Mouse (Mus musculus) CH12.LX (cell line): ENCODE measurements around the gene Cmpk2. TPM values are rescaled to one million over a fixed set of nuclear protein-coding genes. Genes with fewer than 3 reads are reported as not detected.

Experiments
- DNase-seq: peaks from one replicate; pipeline ENCODE4 v3.0.0-alpha.2; 2013; ENCODE audit errors: extremely low read depth
- H3K27ac ChIP-seq: 2 replicates; pipeline ENCODE4 v1.5.1; 2012; ENCODE audit warnings: low read depth, mild to moderate bottlenecking, control low read depth, moderate library complexity; ENCODE audit not compliant: insufficient read depth
- H3K27me3 ChIP-seq: replicated peaks from 2 replicates; pipeline ENCODE3; 2012; ENCODE audit warnings: inconsistent platforms
- H3K36me3 ChIP-seq, 2 experiments: replicated peaks in 1 of 2; 2 replicates each; pipeline versions ENCODE3 to v1.6.1; 2012; ENCODE audit warnings: inconsistent platforms in 1 of 2, low read length in 1 of 2, mild to moderate bottlenecking in 1 of 2, mixed read lengths in 1 of 2, moderate library complexity in 1 of 2; ENCODE audit not compliant: control insufficient read depth in 1 of 2, insufficient read depth in 1 of 2
- H3K4me1 ChIP-seq, 2 experiments: 2 replicates each; pipeline ENCODE4 v1.6.1; 2012; ENCODE audit warnings: inconsistent platforms in 1 of 2, moderate library complexity in 1 of 2; ENCODE audit not compliant: insufficient read depth in 2 of 2, control insufficient read depth in 1 of 2
- H3K4me2 ChIP-seq: 2 replicates; pipeline ENCODE4 v1.6.1; 2012; ENCODE audit warnings: low read depth, mild to moderate bottlenecking, control low read depth; ENCODE audit not compliant: poor library complexity, insufficient read depth, severe bottlenecking
- H3K4me3 ChIP-seq, 3 experiments: fragments of 150-350 bp in 1 of 3; sonication (generic) in 1 of 3; replicated peaks in 1 of 3; 2 replicates each; pipeline versions ENCODE3 to v1.5.1; 2011 to 2012; ENCODE audit warnings: low read depth in 2 of 3, low read length in 2 of 3, mild to moderate bottlenecking in 2 of 3, moderate library complexity in 2 of 3, control low read depth in 1 of 3, improper control_type of control experiment in 1 of 3, inconsistent platforms in 1 of 3, mixed read lengths in 1 of 3; ENCODE audit not compliant: poor library complexity in 1 of 3
- H3K79me2 ChIP-seq: replicated peaks from 2 replicates; pipeline ENCODE4 v1.6.1; 2012; ENCODE audit warnings: mild to moderate bottlenecking, moderate library complexity; ENCODE audit not compliant: control insufficient read depth, poor library complexity, insufficient read depth, severe bottlenecking; ENCODE audit errors: extremely low read depth
- H3K9ac ChIP-seq: 2 replicates; pipeline ENCODE4 v1.6.1; 2012; ENCODE audit warnings: low read depth, mild to moderate bottlenecking, control low read depth, moderate library complexity; ENCODE audit not compliant: insufficient read depth
- H3K9me3 ChIP-seq: replicated peaks from 2 replicates; pipeline ENCODE3; 2012; ENCODE audit warnings: low read length, inconsistent platforms, mixed read lengths
- BHLHE40 ChIP-seq: IDR thresholded peaks from 2 replicates; pipeline ENCODE4 v1.6.1; 2011; ENCODE audit warnings: mild to moderate bottlenecking, low read depth, low read length, improper control_type of control experiment
- CHD1 ChIP-seq: IDR thresholded peaks from 2 replicates; pipeline ENCODE4 v1.6.1; 2012; ENCODE audit warnings: low read depth, low read length, improper control_type of control experiment, inconsistent platforms
- CHD2 ChIP-seq: IDR thresholded peaks from 2 replicates; pipeline ENCODE4 v1.6.1; 2011; ENCODE audit warnings: low read length, improper control_type of control experiment
- CTCF ChIP-seq, 2 experiments: IDR thresholded peaks in 1 of 2; conservative IDR thresholded peaks in 1 of 2; 2 replicates each; pipeline ENCODE4 v1.5.1; 2011 to 2012; ENCODE audit warnings: low read depth in 2 of 2, low read length in 2 of 2, improper control_type of control experiment in 1 of 2, inconsistent platforms in 1 of 2, mild to moderate bottlenecking in 1 of 2, moderate library complexity in 1 of 2
- EP300 ChIP-seq: IDR thresholded peaks from 2 replicates; pipeline ENCODE4 v1.6.1; 2011; ENCODE audit warnings: low read length, improper control_type of control experiment
- GABPA ChIP-seq: IDR thresholded peaks from 2 replicates; pipeline ENCODE4 v1.6.1; 2012; ENCODE audit warnings: low read depth, low read length, improper control_type of control experiment, inconsistent platforms; ENCODE audit not compliant: insufficient replicate concordance
- HCFC1 ChIP-seq: IDR thresholded peaks from 2 replicates; pipeline ENCODE4 v1.6.1; 2012; ENCODE audit warnings: low read depth, mild to moderate bottlenecking, inconsistent platforms, low read length, improper control_type of control experiment
- JUN ChIP-seq: IDR thresholded peaks from 2 replicates; pipeline ENCODE4 v1.6.1; 2011; ENCODE audit warnings: low read depth, mild to moderate bottlenecking, low read length, improper control_type of control experiment, moderate library complexity; ENCODE audit not compliant: insufficient read depth
- JUND ChIP-seq: conservative IDR thresholded peaks from 2 replicates; pipeline ENCODE4 v1.6.1; 2011; ENCODE audit warnings: low read depth, low read length, improper control_type of control experiment
- KAT2A ChIP-seq: IDR thresholded peaks from 2 replicates; pipeline ENCODE4 v1.6.1; 2012; ENCODE audit warnings: low read length, improper control_type of control experiment, inconsistent platforms; ENCODE audit not compliant: insufficient replicate concordance
- MAFK ChIP-seq: IDR thresholded peaks from 2 replicates; pipeline ENCODE4 v1.6.1; 2011; ENCODE audit warnings: low read length, improper control_type of control experiment; ENCODE audit not compliant: insufficient replicate concordance
- MAZ ChIP-seq: IDR thresholded peaks from 2 replicates; pipeline ENCODE4 v1.6.1; 2012; ENCODE audit warnings: low read depth, mild to moderate bottlenecking, inconsistent platforms, low read length, improper control_type of control experiment, moderate library complexity
- MEF2A ChIP-seq: IDR thresholded peaks from 2 replicates; pipeline ENCODE4 v1.6.1; 2014; ENCODE audit warnings: low read depth, mild to moderate bottlenecking, inconsistent platforms, low read length, improper control_type of control experiment, borderline replicate concordance
- MXI1 ChIP-seq: IDR thresholded peaks from 2 replicates; pipeline ENCODE4 v1.6.1; 2011; ENCODE audit warnings: mild to moderate bottlenecking, low read depth, low read length, improper control_type of control experiment
- MYC ChIP-seq: IDR thresholded peaks from 2 replicates; pipeline ENCODE4 v1.6.1; 2011; ENCODE audit warnings: low read depth, mild to moderate bottlenecking, improper control_type of control experiment, low read length
- POLR2AphosphoS2 ChIP-seq: IDR thresholded peaks from 2 replicates; pipeline ENCODE4 v1.6.1; 2011; ENCODE audit warnings: low read depth, low read length, improper control_type of control experiment
- RAD21 ChIP-seq: IDR thresholded peaks from 2 replicates; pipeline ENCODE4 v1.6.1; 2011; ENCODE audit warnings: low read depth, mild to moderate bottlenecking, low read length, improper control_type of control experiment, moderate library complexity
- TBP ChIP-seq: conservative IDR thresholded peaks from 2 replicates; pipeline ENCODE4 v1.6.1; 2011; ENCODE audit warnings: low read depth, low read length, improper control_type of control experiment
- UBTF ChIP-seq: IDR thresholded peaks from 2 replicates; pipeline ENCODE4 v1.6.1; 2012; ENCODE audit warnings: low read depth, mild to moderate bottlenecking, inconsistent platforms, low read length, improper control_type of control experiment, moderate library complexity
- USF2 ChIP-seq: conservative IDR thresholded peaks from 2 replicates; pipeline ENCODE4 v1.6.1; 2011; ENCODE audit warnings: low read depth, low read length, improper control_type of control experiment
- ZC3H11A ChIP-seq: IDR thresholded peaks from 2 replicates; pipeline ENCODE4 v1.6.1; 2012; ENCODE audit warnings: low read depth, mild to moderate bottlenecking, inconsistent platforms, low read length, improper control_type of control experiment
- ZMIZ1 ChIP-seq: IDR thresholded peaks from 2 replicates; pipeline ENCODE4 v1.6.1; 2012; ENCODE audit warnings: low read depth, mild to moderate bottlenecking, inconsistent platforms, low read length, improper control_type of control experiment
- ZNF384 ChIP-seq: IDR thresholded peaks from 2 replicates; pipeline ENCODE4 v1.6.1; 2012; ENCODE audit warnings: low read depth, low read length, improper control_type of control experiment, inconsistent platforms
- dilution Hi-C: fragments of 300-500 bp; cut with MboI; formaldehyde crosslinking; loops from 2 replicates; pipeline ENCODE4 v1.14.3; 2020; ENCODE audit warnings: low sequenced_read_pairs; ENCODE audit not compliant: extremely low pct_unique_long_range_greater_than_20kb, extremely low pct_ligation_motif_present
- in situ Hi-C: fragments of 300-500 bp; cut with MboI; formaldehyde crosslinking; loops from 3 replicates; pipeline ENCODE4 v1.14.3; 2019; ENCODE audit warnings: low sequenced_read_pairs, low pct_ligation_motif_present, low pct_unique_long_range_greater_than_20kb, mixed read lengths
- polyA plus RNA-seq: library from polyadenylated mRNA; unstranded; fragments of >175 nt; gene quantifications from 2 replicates; pipeline ENCODE4 v1.2.1, GENCODE M21; 2012; ENCODE audit warnings: low read depth; ENCODE audit not compliant: insufficient read length
- total RNA-seq, 2 experiments: library from RNA; depleted of rRNA; stranded (reverse); fragments of 300-350 nt in 1 of 2; fragments of >200 nt in 1 of 2; gene quantifications; 2 replicates each; pipeline ENCODE4 v1.2.3; 2012 to 2014

Cmpk2 gene
- total and polyA plus RNA-seq, 3 experiments = 0.15 to 0.47 TPM; not detected in 1

DNA sequence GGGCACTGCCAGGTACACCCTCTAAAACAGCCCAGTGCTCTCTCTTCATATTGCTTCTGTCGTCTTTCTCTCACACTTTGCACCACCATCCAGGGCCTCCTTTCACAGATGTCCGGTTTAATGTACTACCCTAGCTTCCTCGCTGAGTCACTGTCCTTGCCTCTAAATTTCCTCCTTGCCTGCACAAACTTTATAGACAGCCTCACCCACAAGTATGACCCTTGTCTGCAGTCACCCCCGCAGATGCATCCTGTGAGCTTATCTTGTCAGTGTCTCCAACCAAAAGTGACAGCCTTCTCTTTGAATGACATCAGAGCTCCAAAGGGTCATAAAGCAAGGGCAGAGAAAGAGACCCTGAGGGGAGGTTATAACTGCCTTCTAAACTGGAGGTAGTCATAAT lies 16.1 kb upstream of the Cmpk2 start:
- Histone ChIP-seq H3K4me3 (no peak overlapping the region), H3K27ac (no peak overlapping the region), H3K27me3 (no peaks in the 10 kb centered on the region), H3K9me3 (no peaks in the 10 kb centered on the region)
- DNase-seq = no peak
- TF ChIP-seq TBP = no peak
- TF ChIP-seq CHD1 = no peak
- TF ChIP-seq BHLHE40 = no peak
- TF ChIP-seq ZC3H11A = no peak
- no peak for TF ChIP-seq JUN
- no peak for TF ChIP-seq KAT2A
- TF ChIP-seq ZNF384 = no peak
- TF ChIP-seq EP300 = no peak
- no peak for TF ChIP-seq HCFC1
- no peak for TF ChIP-seq ZMIZ1
- no peak for TF ChIP-seq MAFK
- TF ChIP-seq MXI1 = no peak
- TF ChIP-seq, all 38 proteins: peak for 0
- Histone ChIP-seq H3K36me3 (no peaks in the 10 kb centered on the region), H3K4me2 (no peak overlapping the region), H3K9ac (no peak overlapping the region), H3K4me1 (peaks cover 0 to 7% of the 10 kb centered on the region in 2 experiments; a peak in 2 of 4 replicates), H3K79me2 (no peaks in the 10 kb centered on the region)
- in situ Hi-C loops = no loop called here
- dilution Hi-C loops = no loop called here

DNA sequence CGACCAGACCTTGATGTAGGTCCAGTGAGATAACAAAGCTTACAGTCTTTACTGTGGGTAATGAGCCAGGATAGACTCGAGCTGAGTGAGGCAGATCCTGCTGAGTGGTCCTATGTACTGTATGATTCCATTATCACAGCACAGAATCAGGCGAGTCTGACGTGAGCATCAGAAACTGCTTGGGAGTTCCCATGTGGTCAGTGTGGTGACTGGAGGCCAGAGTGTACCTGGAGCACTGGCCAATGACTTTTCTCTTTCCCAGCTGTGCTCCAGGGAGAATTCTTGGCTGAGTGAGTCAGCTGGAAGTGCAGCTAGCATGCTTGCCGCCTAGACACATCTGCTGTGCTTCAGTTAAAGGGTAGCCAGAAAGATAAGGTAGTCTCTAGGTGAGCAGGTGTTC lies 14.3 kb upstream of the Cmpk2 start:
- no peak for TF ChIP-seq USF2
- no peak for TF ChIP-seq JUND
- TF ChIP-seq POLR2AphosphoS2 = no peak
- TF ChIP-seq MEF2A = no peak
- no peak for TF ChIP-seq CHD1
- TF ChIP-seq UBTF = no peak
- TF ChIP-seq MYC = no peak
- TF ChIP-seq ZNF384 = no peak
- no peak for TF ChIP-seq GABPA
- TF ChIP-seq ZC3H11A = no peak
- no peak for TF ChIP-seq RAD21
- no peak for TF ChIP-seq MAZ
- TF ChIP-seq ZMIZ1 = no peak
- no peak for TF ChIP-seq CTCF (conservative IDR thresholded peaks at IDR 0.05 in 1 of 2, IDR thresholded peaks at IDR 0.05 in 1 of 2; ENCODE audit: low read depth in 2 of 2, low read length in 2 of 2)
- no peak for TF ChIP-seq CHD2
- no peak for TF ChIP-seq BHLHE40
- TF ChIP-seq, all 38 proteins: peak for 0
- Histone ChIP-seq H3K4me1 (peaks cover 1 to 9% of the 10 kb centered on the region in 2 experiments), H3K9me3 (no peaks in the 10 kb centered on the region), H3K4me2 (no peak overlapping the region), H3K79me2 (no peaks in the 10 kb centered on the region), H3K4me3 (no peak overlapping the region), H3K9ac (no peak overlapping the region), H3K36me3 (no peaks in the 10 kb centered on the region), H3K27ac (no peak overlapping the region), H3K27me3 (no peaks in the 10 kb centered on the region)
- in situ Hi-C loops = no loop called here
- DNase-seq = no peak
- dilution Hi-C loops = no loop called here
